Mouse (Mus musculus) bone marrow macrophage, adult 2 months (primary cell): ENCODE results near the gene BC049352.

ENCODE experiments used
- CTCF ChIP-seq: IDR thresholded peaks from 2 replicates; pipeline ENCODE4 v1.5.1; 2012; ENCODE audit warnings: low read depth, mild to moderate bottlenecking, low read length, moderate library complexity
- POLR2A ChIP-seq: IDR thresholded peaks from 2 replicates; pipeline ENCODE4 v1.6.1; 2012; ENCODE audit warnings: mild to moderate bottlenecking, low read depth, low read length, borderline replicate concordance

- TF ChIP-seq CTCF, result no peak
- TF ChIP-seq POLR2A, result peak; percentile 92
Observed at GRCm38 (mm10) chr9:45268597-45269325, 87.0 kb downstream of the BC049352 start, which contains the start of gene Il10ra.
